In genomic region chr5:96905572-96906271, GRCm38 (mm10) we compare ENCODE assay signal across 8 mouse cellular contexts.
DNase-seq lines count a peak whose midpoint lies in the region; ATAC-seq lines count a peak whose summit lies in the region.

No protein-coding gene starts in this region.

- 48% methylated on average over 17 of the region's 17 CpGs for WGBS in heart, embryonic 11.5 days (ENCODE audit: insufficient replicate concordance)

- H3K4me2 ChIP-seq in heart, embryonic 11.5 days: 0 out of 2 replicates have a peak overlapping the region, but pooled peaks have one; percentile 1

- peak; percentile 42; the same call in 1 of the 2 replicates for ATAC-seq in heart, embryonic 11.5 days (replicated peaks; ENCODE audit: insufficient number of reproducible peaks, low FRiP score, low TSS enrichment)

- no peak overlapping the region for H3K4me3 ChIP-seq in heart, embryonic 11.5 days (ENCODE audit: low read depth, low read length)

- H3K4me1 ChIP-seq in heart, embryonic 11.5 days (ENCODE audit: control insufficient read depth, insufficient read depth, low read length): no peaks in the 10 kb centered on the region; the same call in 1 of the 2 replicates

- DNase-seq in cerebellum, adult 9-10 months: peak; percentile 13
- no peak for DNase-seq in cerebellum, adult 8-10 months
- peak; percentile 48 to 59 for DNase-seq in cerebellum, postnatal 14 days
- peak; percentile 40 for DNase-seq in kidney, postnatal 14 days
- peak; percentile 82 for DNase-seq in lung, postnatal 10 days
- DNase-seq in retina, postnatal 1 day: peak; percentile 87
- no peak for DNase-seq in gastrocnemius, adult 8-10 months (ENCODE audit: low spot score in 2 of 2)

- H3K9ac ChIP-seq in heart, embryonic 11.5 days (ENCODE audit: low read depth, low read length): no peak overlapping the region

- no peaks in the 10 kb centered on the region for H3K27me3 ChIP-seq in heart, embryonic 11.5 days (ENCODE audit: control insufficient read depth, insufficient read depth, low read length)

- H3K9me3 ChIP-seq in heart, embryonic 11.5 days (replicated peaks; ENCODE audit: control insufficient read depth, low read length): no peaks in the 10 kb centered on the region

- H3K36me3 ChIP-seq in heart, embryonic 11.5 days (ENCODE audit: control insufficient read depth, insufficient read depth, low read length): no peaks in the 10 kb centered on the region

- no peak overlapping the region for H3K27ac ChIP-seq in heart, embryonic 11.5 days (ENCODE audit: low read depth, low read length)

Comparison
In these comparisons a context has a peak if more than half of its experiments do, and no peak if none do; other contexts are left out.
1. DNase-seq: peak in cerebellum, adult 9-10 months (single experiment), cerebellum, postnatal 14 days (2 of 2), kidney, postnatal 14 days (single experiment), lung, postnatal 10 days (single experiment) and retina, postnatal 1 day (single experiment); none in cerebellum, adult 8-10 months (single experiment) and gastrocnemius, adult 8-10 months (0 of 2).